Mouse (Mus musculus) bone marrow macrophage, adult 2 months (primary cell): ENCODE measurements around the gene Eif2d. TPM values are rescaled to one million over a fixed set of nuclear protein-coding genes. Genes with fewer than 3 reads are reported as not detected.

Source experiments
- H3K27ac ChIP-seq: 2 replicates; pipeline ENCODE4 v1.5.1; 2012; ENCODE audit warnings: low read depth, low read length; ENCODE audit not compliant: insufficient read depth
- H3K4me1 ChIP-seq: 2 replicates; pipeline ENCODE4 v1.6.1; 2012; ENCODE audit warnings: low read length; ENCODE audit not compliant: control insufficient read depth, insufficient read depth
- H3K4me3 ChIP-seq: 2 replicates; pipeline ENCODE4 v1.5.1; 2012; ENCODE audit warnings: mild to moderate bottlenecking, low read length, moderate library complexity; ENCODE audit not compliant: insufficient read depth
- POLR2A ChIP-seq: IDR thresholded peaks from 2 replicates; pipeline ENCODE4 v1.6.1; 2012; ENCODE audit warnings: mild to moderate bottlenecking, low read depth, low read length, borderline replicate concordance
- polyA plus RNA-seq: library from polyadenylated mRNA; stranded (reverse); fragments of >200 nt; gene quantifications from 2 replicates; pipeline ENCODE4 v1.2.4, GENCODE M21; 2012; ENCODE audit not compliant: missing spikeins, insufficient read depth, insufficient read length

The Eif2d gene
- polyA plus RNA-seq, 1 experiment: 23.2 TPM

DNA sequence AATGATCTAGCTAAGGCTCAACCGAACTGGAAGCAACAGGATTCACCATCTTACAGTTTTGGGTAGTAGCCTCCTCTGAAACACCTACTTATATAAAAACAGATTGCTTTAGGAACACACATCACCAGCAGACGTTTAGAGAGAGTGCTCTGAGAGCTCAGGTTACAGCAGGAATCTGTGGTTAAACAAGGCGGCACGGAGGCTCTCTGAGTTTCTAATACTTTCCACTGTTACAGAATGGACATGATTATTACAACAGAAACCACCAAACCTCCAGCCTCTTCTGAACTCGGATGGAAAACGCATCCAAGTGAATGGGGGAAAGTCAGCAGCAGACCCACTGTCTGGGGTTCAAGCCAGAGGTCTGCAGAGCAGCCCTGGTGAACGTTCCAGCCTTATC is 83.1 kb downstream of the Eif2d start:
- Histone ChIP-seq H3K27ac (no peak overlapping the region), H3K4me3 (no peak overlapping the region), H3K4me1 (peaks cover 23% of the 10 kb centered on the region)
- no peak for TF ChIP-seq POLR2A

Other genes starting within 250 kb of the Eif2d start
- gene Il20, start 241.7 kb upstream of the Eif2d start, polyA plus RNA-seq: not detected in 2 replicates
- gene Il19, start 213.1 kb upstream of the Eif2d start, polyA plus RNA-seq: not detected in 2 replicates
- gene Il10, start 133.3 kb upstream of the Eif2d start, polyA plus RNA-seq: 25.6 and 30.6 TPM in 2 replicates
- gene Mapkapk2, start 55.4 kb upstream of the Eif2d start, polyA plus RNA-seq: 265 and 283 TPM in 2 replicates
- gene Dyrk3, start 14.8 kb upstream of the Eif2d start, polyA plus RNA-seq: 0.84 and 1.1 TPM in 2 replicates
- 49.4 and 49.6 TPM in 2 replicates for gene Rassf5, start 92.1 kb downstream of the Eif2d start, polyA plus RNA-seq
- 194 and 227 TPM in 2 replicates for gene Ikbke, start 126.4 kb downstream of the Eif2d start, polyA plus RNA-seq